Comparison of ENCODE assay signal across 26 mouse cellular contexts in the genomic region with DNA sequence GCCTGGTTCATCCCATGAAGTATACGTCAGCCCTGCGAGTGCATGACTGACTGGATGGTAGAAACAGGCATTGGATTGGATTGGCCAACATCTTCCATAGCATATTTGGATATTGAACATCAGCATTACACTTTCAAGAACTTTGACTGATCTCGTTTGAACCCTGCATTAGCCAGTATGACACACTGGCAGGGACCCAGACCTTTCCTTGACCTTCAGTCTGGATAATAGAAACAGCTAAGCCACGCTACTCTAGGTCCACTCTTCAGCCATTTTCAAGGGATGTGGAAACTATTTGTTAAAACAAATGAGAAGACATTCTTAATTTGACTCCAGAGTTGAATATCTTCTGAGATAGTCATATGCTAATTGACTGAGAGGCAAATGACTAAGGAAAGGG.
"Had no signal": no experiment of that assay in that cellular context is flagged by ENCODE, and none has a peak within 500 bp of the region (broad histone marks: within the 10 kb centered on the region; RNA-seq: fewer than 3 reads in every experiment).

No protein-coding gene starts in this region.

- H3K4me3 ChIP-seq: heart, embryonic 13.5 days; heart, embryonic 15.5 days; hindbrain, embryonic 13.5 days; hindbrain, embryonic 15.5 days; layer of hippocampus, adult 2 months; left cerebral cortex, adult 2 months; limb, embryonic 10.5 days; limb, embryonic 12.5 days; liver, embryonic 13.5 days; liver, embryonic 15.5 days had no signal

- H3K27ac ChIP-seq: heart, embryonic 13.5 days; heart, embryonic 15.5 days; hindbrain, embryonic 13.5 days; hindbrain, embryonic 15.5 days; hindbrain, postnatal 0 days; layer of hippocampus, adult 2 months; left cerebral cortex, adult 2 months; limb, embryonic 10.5 days; limb, embryonic 12.5 days; liver, embryonic 13.5 days; liver, embryonic 15.5 days had no signal

- H3K4me2 ChIP-seq: heart, embryonic 11.5 days; heart, embryonic 13.5 days; heart, embryonic 15.5 days; hindbrain, embryonic 13.5 days; hindbrain, embryonic 15.5 days; limb, embryonic 12.5 days; liver, embryonic 11.5 days; liver, embryonic 13.5 days; liver, embryonic 15.5 days had no signal

- H3K36me3 ChIP-seq: heart, embryonic 13.5 days; heart, embryonic 15.5 days; hindbrain, embryonic 13.5 days; hindbrain, embryonic 15.5 days; limb, embryonic 10.5 days; limb, embryonic 12.5 days; liver, embryonic 13.5 days; liver, embryonic 15.5 days had no signal

- H3K9ac ChIP-seq: heart, embryonic 13.5 days; heart, embryonic 15.5 days; hindbrain, embryonic 13.5 days; hindbrain, embryonic 15.5 days; limb, embryonic 12.5 days; liver, embryonic 13.5 days; liver, embryonic 15.5 days; liver, postnatal 0 days had no signal

- H3K9me3 ChIP-seq: heart, embryonic 13.5 days; heart, embryonic 15.5 days; hindbrain, embryonic 13.5 days; hindbrain, embryonic 15.5 days; limb, embryonic 10.5 days; limb, embryonic 12.5 days; liver, embryonic 13.5 days; liver, embryonic 15.5 days had no signal

- ATAC-seq: hindbrain, postnatal 0 days; intestine, postnatal 0 days; liver, postnatal 0 days had no signal

- H3K27me3 ChIP-seq: heart, embryonic 13.5 days; heart, embryonic 15.5 days; hindbrain, embryonic 13.5 days; hindbrain, embryonic 15.5 days; limb, embryonic 12.5 days; liver, embryonic 13.5 days; liver, embryonic 15.5 days had no signal

- DNase-seq: gastrocnemius, postnatal 14 days; gastrocnemius, postnatal 36 days; heart, adult 18-20 months; heart, postnatal 14 days; heart, postnatal 36 days; kidney, adult 18-20 months; kidney, adult 8-10 months; kidney, postnatal 10 days; kidney, postnatal 25 days; kidney, postnatal 4 days; liver; liver, embryonic 13.5 days; liver, postnatal 0 days had no signal
